22 mouse cellular contexts compared by ENCODE assay signal in genomic region chr12:93011583-93011982, GRCm38 (mm10).
DNase-seq lines count a peak whose midpoint lies in the region; ATAC-seq lines count a peak whose summit lies in the region.
"Had no signal": no experiment of that assay in that cellular context is flagged by ENCODE, and none has a peak within 500 bp of the region (broad histone marks: within the 10 kb centered on the region; RNA-seq: fewer than 3 reads in every experiment).

No protein-coding gene starts in this region.

- no peaks in the 10 kb centered on the region for H3K36me3 ChIP-seq in neural tube, embryonic 13.5 days
- H3K36me3 ChIP-seq: embryonic facial prominence, embryonic 15.5 days; G1E; hindbrain, embryonic 12.5 days; hindbrain, embryonic 15.5 days had no signal

- H3K9ac ChIP-seq in neural tube, embryonic 13.5 days: no peak overlapping the region
- H3K9ac ChIP-seq: embryonic facial prominence, embryonic 15.5 days; forebrain, postnatal 0 days; hindbrain, embryonic 12.5 days; hindbrain, embryonic 15.5 days had no signal

- DNase-seq in embryo, embryonic 11 days: peak; percentile 6
- DNase-seq in embryo, embryonic 9.5 days (ENCODE audit: extremely low spot score): no peak
- DNase-seq in neural tube, embryonic 10.5 days (ENCODE audit: extremely low spot score, low spot score): no peak
- peak; percentile 38 for DNase-seq in Muller cell, postnatal 12 days (ENCODE audit: inconsistent ontology term)
- DNase-seq in cerebellum, adult 11 months: no peak
- DNase-seq: adrenal gland, adult 2 months; adrenal gland, postnatal 14 days; cerebellum, adult 18-20 months; cerebellum, adult 9-10 months; cerebellum, postnatal 14 days; forebrain, postnatal 0 days; gastrocnemius, adult 2 months; gastrocnemius, postnatal 14 days; heart, adult 11 months had no signal

- H3K27me3 ChIP-seq in neural tube, embryonic 13.5 days: no peaks in the 10 kb centered on the region
- H3K27me3 ChIP-seq: CH12.LX; embryonic facial prominence, embryonic 15.5 days; hindbrain, embryonic 12.5 days; hindbrain, embryonic 15.5 days had no signal

- H3K4me2 ChIP-seq in neural tube, embryonic 13.5 days: no peak overlapping the region
- H3K4me2 ChIP-seq: embryonic facial prominence, embryonic 15.5 days; heart, embryonic 11.5 days; hindbrain, embryonic 12.5 days; hindbrain, embryonic 15.5 days had no signal

- H3K4me1 ChIP-seq in neural tube, embryonic 13.5 days (replicated peaks): no peaks in the 10 kb centered on the region
- H3K4me1 ChIP-seq: embryonic facial prominence, embryonic 15.5 days; hindbrain, embryonic 12.5 days; hindbrain, embryonic 15.5 days had no signal

- ATAC-seq in neural tube, embryonic 13.5 days (ENCODE audit: low read depth): peak; percentile 67
- ATAC-seq: forebrain, embryonic 14.5 days; forebrain, postnatal 0 days had no signal

- H3K4me3 ChIP-seq in neural tube, embryonic 13.5 days: no peak overlapping the region
- H3K4me3 ChIP-seq: embryonic facial prominence, embryonic 15.5 days; gastrocnemius, adult 2 months; hindbrain, embryonic 12.5 days; hindbrain, embryonic 15.5 days had no signal

- no peak overlapping the region for H3K27ac ChIP-seq in neural tube, embryonic 13.5 days (replicated peaks)
- H3K27ac ChIP-seq: embryonic facial prominence, embryonic 15.5 days; gastrocnemius, adult 2 months; hindbrain, embryonic 12.5 days; hindbrain, embryonic 15.5 days had no signal

- no peaks in the 10 kb centered on the region for H3K9me3 ChIP-seq in neural tube, embryonic 13.5 days
- H3K9me3 ChIP-seq: embryonic facial prominence, embryonic 15.5 days; hindbrain, embryonic 12.5 days; hindbrain, embryonic 15.5 days had no signal

Comparison
In these comparisons a context has a peak if more than half of its experiments do, and no peak if none do; other contexts are left out.
1. DNase-seq: peak in embryo, embryonic 11 days (single experiment) and Muller cell, postnatal 12 days (single experiment); none in embryo, embryonic 9.5 days (single experiment), neural tube, embryonic 10.5 days (single experiment) and cerebellum, adult 11 months (single experiment).